Comparison of ENCODE assay signal across 8 mouse cellular contexts in genomic region chr12:54999016-54999690, GRCm38 (mm10). TPM values are rescaled to one million over a fixed set of nuclear protein-coding genes. Genes with fewer than 3 reads are reported as not detected.
A peak's percentile ranks its signal among the peaks of the same experiment; 100 is the strongest.
DNase-seq lines count a peak whose midpoint lies in the region; ATAC-seq lines count a peak whose summit lies in the region.

No protein-coding gene starts in this region.

- ATAC-seq in midbrain, embryonic 15.5 days (replicated peaks), result no peak

- H3K9me3 ChIP-seq in hindbrain, embryonic 10.5 days, result no peaks in the 10 kb centered on the region
- H3K9me3 ChIP-seq in midbrain, embryonic 15.5 days, result no peaks in the 10 kb centered on the region

- H3K27ac ChIP-seq in hindbrain, embryonic 10.5 days, result no peak overlapping the region
- H3K27ac ChIP-seq in midbrain, embryonic 15.5 days, result no peak overlapping the region

- H3K4me2 ChIP-seq in midbrain, embryonic 15.5 days, result no peak overlapping the region

- H3K4me1 ChIP-seq in hindbrain, embryonic 10.5 days (replicated peaks), result no peaks in the 10 kb centered on the region
- H3K4me1 ChIP-seq in midbrain, embryonic 15.5 days, result no peaks in the 10 kb centered on the region

- H3K9ac ChIP-seq in midbrain, embryonic 15.5 days, result no peak overlapping the region

- no peaks in the 10 kb centered on the region for H3K36me3 ChIP-seq in hindbrain, embryonic 10.5 days
- no peaks in the 10 kb centered on the region for H3K36me3 ChIP-seq in midbrain, embryonic 15.5 days (replicated peaks)

- 84% methylated on average over 14 of the region's 14 CpGs for WGBS in hindbrain, embryonic 10.5 days
- WGBS in midbrain, embryonic 15.5 days, result 87% methylated on average over 14 of the region's 14 CpGs

- no peaks in the 10 kb centered on the region for H3K27me3 ChIP-seq in hindbrain, embryonic 10.5 days (ENCODE audit: insufficient read depth, poor library complexity, severe bottlenecking)
- no peaks in the 10 kb centered on the region for H3K27me3 ChIP-seq in midbrain, embryonic 15.5 days (replicated peaks)

- DNase-seq in CD4-positive helper T cell, adult 2 months (ENCODE audit: low read depth, low spot score), result peak; percentile 73
- DNase-seq in adrenal gland, adult 8-10 months, result peak; percentile 6
- peak; percentile 80 for DNase-seq in induced T-regulatory cell, adult 2 months (ENCODE audit: low read depth)
- peak; percentile 84 to 87 for DNase-seq in monocyte, adult 2 months (ENCODE audit: low read depth in 1 of 2, low spot score in 2 of 2)
- no peak for DNase-seq in hindbrain, embryonic 10.5 days (ENCODE audit: low spot score)
- no peak for DNase-seq in right cerebral cortex, adult 18-20 months
- no peak for DNase-seq in ovary, postnatal 10 days (ENCODE audit: low spot score)

- no peak overlapping the region for H3K4me3 ChIP-seq in hindbrain, embryonic 10.5 days
- no peak overlapping the region for H3K4me3 ChIP-seq in midbrain, embryonic 15.5 days

RNA-seq across cellular contexts. Expression of gene Gm20403, which starts 12.8 kb away (rescaled TPM):
- total RNA-seq in adrenal gland, adult 8-10 months (2022), result not detected
- polyA plus RNA-seq in hindbrain, embryonic 10.5 days (2016; fragmentation: Nextera tagmentation; extraction: Ambion mirVana), result not detected in 2 replicates
- not detected in 2 replicates for polyA plus RNA-seq in midbrain, embryonic 15.5 days (2015; fragmentation: Nextera tagmentation; extraction: Ambion mirVana)

RNA-seq across cellular contexts. Expression of gene Baz1a, which starts 15.0 kb away (rescaled TPM):
- 10 to 100 TPM; 10.4 to 17.8 (median 14.6) TPM for total RNA-seq in adrenal gland, adult 8-10 months (2022)
- polyA plus RNA-seq in hindbrain, embryonic 10.5 days (2016; fragmentation: Nextera tagmentation; extraction: Ambion mirVana), result 26.3 and 33.8 TPM in 2 replicates
- 6.6 and 8.0 TPM in 2 replicates for polyA plus RNA-seq in midbrain, embryonic 15.5 days (2015; fragmentation: Nextera tagmentation; extraction: Ambion mirVana)

Comparison
In these comparisons a context has a peak if more than half of its experiments do, and no peak if none do; other contexts are left out.
1. DNase-seq: peak in CD4-positive helper T cell, adult 2 months (single experiment), adrenal gland, adult 8-10 months (single experiment), induced T-regulatory cell, adult 2 months (single experiment) and monocyte, adult 2 months (2 of 2); none in hindbrain, embryonic 10.5 days (single experiment), right cerebral cortex, adult 18-20 months (single experiment) and ovary, postnatal 10 days (single experiment).